Mouse (Mus musculus) megakaryocyte, embryonic 14.5 days (primary cell): ENCODE results near the gene Mov10l1. TPM values are rescaled to one million over a fixed set of nuclear protein-coding genes. Genes with fewer than 3 reads are reported as not detected.
A peak's percentile ranks its signal among the peaks of the same experiment; 100 is the strongest.

ENCODE experiments used
- H3K27me3 ChIP-seq: replicated peaks from 2 replicates; pipeline ENCODE3; 2012; ENCODE audit warnings: inconsistent platforms
- H3K36me3 ChIP-seq: replicated peaks from 2 replicates; pipeline ENCODE3; 2012; ENCODE audit warnings: low read length, inconsistent platforms, mixed read lengths
- H3K4me1 ChIP-seq: 2 replicates; pipeline ENCODE4 v1.6.1; 2012; ENCODE audit warnings: inconsistent platforms
- H3K4me3 ChIP-seq: replicated peaks from 2 replicates; pipeline ENCODE3; 2012; ENCODE audit warnings: moderate library complexity, mild to moderate bottlenecking, inconsistent platforms
- H3K9me3 ChIP-seq: 2 replicates; pipeline ENCODE4 v1.6.1; 2012; ENCODE audit warnings: inconsistent platforms
- FLI1 ChIP-seq: IDR thresholded peaks from 2 replicates; pipeline ENCODE4 v1.6.1; 2012; ENCODE audit warnings: low read length, inconsistent platforms, mixed read lengths
- GATA1 ChIP-seq: IDR thresholded peaks from 3 replicates; pipeline ENCODE4 v1.6.1; 2012; ENCODE audit warnings: mixed read lengths, low read length, inconsistent platforms, borderline replicate concordance
- polyA plus RNA-seq: library from polyadenylated mRNA; stranded (reverse); fragments of >175 nt; gene quantifications from 2 replicates; pipeline ENCODE4 v1.2.3, GENCODE M21; 2012; ENCODE audit warnings: low replicate concordance; ENCODE audit not compliant: insufficient read depth

Mov10l1 gene
- polyA plus RNA-seq, 1 experiment, result 0.21 TPM

DNA sequence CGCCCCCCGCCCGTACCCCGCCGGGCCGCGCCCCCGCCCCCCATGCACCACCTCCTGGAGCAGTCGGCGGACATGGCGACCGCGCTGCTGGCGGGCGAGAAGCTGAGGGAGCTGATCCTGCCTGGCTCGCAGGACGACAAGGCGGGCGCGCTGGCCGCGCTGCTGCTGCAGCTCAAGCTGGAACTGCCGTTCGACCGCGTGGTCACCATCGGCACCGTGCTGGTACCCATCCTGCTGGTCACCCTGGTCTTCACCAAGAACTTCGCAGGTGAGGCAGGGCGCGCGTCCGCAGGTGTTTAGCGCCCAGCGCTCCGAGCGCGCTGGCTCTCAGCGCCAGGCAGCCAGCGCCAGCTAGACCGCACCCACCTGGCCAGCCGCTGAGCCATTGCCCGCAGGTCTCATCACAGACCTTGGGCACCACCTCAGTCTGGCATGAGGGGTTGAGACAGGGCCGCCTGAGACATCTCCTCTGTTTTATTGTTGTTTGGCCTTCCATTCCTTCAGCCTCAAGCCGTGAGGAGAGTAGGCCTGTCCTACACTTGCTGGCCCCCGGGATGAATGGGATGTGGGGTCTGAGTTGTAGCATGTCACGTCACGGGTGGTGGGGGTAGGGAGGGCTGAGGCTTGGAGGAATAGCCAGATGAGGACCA is 77.4 kb downstream of the Mov10l1 start:
- peaks cover 99% of the 10 kb centered on the region for H3K27me3 ChIP-seq
- no peak for TF ChIP-seq FLI1
- no peak for TF ChIP-seq GATA1
- H3K4me3 ChIP-seq, result peak overlapping the region; percentile 92

GRCm38 (mm10) chr15:89060811-89061460 is 78.2 kb downstream of the Mov10l1 start:
- Histone ChIP-seq H3K4me3 (no peak overlapping the region), H3K4me1 (peaks cover 17% of the 10 kb centered on the region), H3K27me3 (peaks cover 98% of the 10 kb centered on the region), H3K9me3 (no peaks in the 10 kb centered on the region), H3K36me3 (no peaks in the 10 kb centered on the region)
- TF ChIP-seq FLI1 (no peak), GATA1 (no peak)

More for the DNA sequence above, 77.4 kb downstream of the Mov10l1 start:
- Histone ChIP-seq H3K36me3 (no peaks in the 10 kb centered on the region), H3K4me1 (peaks cover 17% of the 10 kb centered on the region), H3K9me3 (no peaks in the 10 kb centered on the region)

- TF ChIP-seq GATA1 (no peak), FLI1 (no peak)
- Histone ChIP-seq H3K4me1 (peaks cover 20% of the 10 kb centered on the region), H3K27me3 (peaks cover 98% of the 10 kb centered on the region), H3K36me3 (no peaks in the 10 kb centered on the region), H3K9me3 (no peaks in the 10 kb centered on the region), H3K4me3 (no peak overlapping the region)
These were observed 79.2 kb downstream of the Mov10l1 start for GRCm38 (mm10) chr15:89061761-89062517.

DNA sequence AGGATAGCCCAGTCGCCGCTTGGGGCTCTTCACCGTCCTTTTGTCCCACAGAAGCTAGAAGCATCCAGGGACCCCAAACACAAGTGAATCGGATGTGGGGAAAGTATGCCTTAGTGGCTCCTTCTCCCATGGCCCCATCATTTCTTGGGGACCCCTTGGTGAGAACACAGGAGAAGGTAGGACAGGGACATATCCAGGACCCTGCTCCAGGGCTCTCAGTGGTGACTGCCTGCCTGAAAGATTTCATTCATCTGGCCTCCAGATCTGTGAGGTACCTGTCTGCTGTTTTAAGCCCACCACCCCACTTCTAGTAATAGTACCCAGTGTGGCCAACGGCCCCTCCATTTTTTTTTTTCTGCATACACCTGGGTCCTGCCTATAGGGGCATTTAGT is 79.8 kb downstream of the Mov10l1 start:
- Histone ChIP-seq H3K36me3 (no peaks in the 10 kb centered on the region), H3K4me3 (no peak overlapping the region), H3K27me3 (peaks cover 98% of the 10 kb centered on the region), H3K9me3 (peaks cover 4% of the 10 kb centered on the region), H3K4me1 (peaks cover 24% of the 10 kb centered on the region)
- no peak for TF ChIP-seq FLI1
- no peak for TF ChIP-seq GATA1

- TF ChIP-seq GATA1 (no peak), FLI1 (no peak)
- Histone ChIP-seq H3K36me3 (no peaks in the 10 kb centered on the region), H3K27me3 (peaks cover 98% of the 10 kb centered on the region), H3K9me3 (peaks cover 9% of the 10 kb centered on the region), H3K4me3 (no peak overlapping the region), H3K4me1 (peaks cover 29% of the 10 kb centered on the region)
These were observed 80.3 kb downstream of the Mov10l1 start for GRCm38 (mm10) chr15:89063001-89063400.

- TF ChIP-seq FLI1 (no peak), GATA1 (no peak)
- H3K9me3 ChIP-seq, result peaks cover 15% of the 10 kb centered on the region
- H3K4me1 ChIP-seq, result peaks cover 34% of the 10 kb centered on the region
- H3K36me3 ChIP-seq, result no peaks in the 10 kb centered on the region
- H3K27me3 ChIP-seq, result peaks cover 98% of the 10 kb centered on the region
- no peak overlapping the region for H3K4me3 ChIP-seq
These were observed 80.8 kb downstream of the Mov10l1 start for GRCm38 (mm10) chr15:89063536-89063935.

DNA sequence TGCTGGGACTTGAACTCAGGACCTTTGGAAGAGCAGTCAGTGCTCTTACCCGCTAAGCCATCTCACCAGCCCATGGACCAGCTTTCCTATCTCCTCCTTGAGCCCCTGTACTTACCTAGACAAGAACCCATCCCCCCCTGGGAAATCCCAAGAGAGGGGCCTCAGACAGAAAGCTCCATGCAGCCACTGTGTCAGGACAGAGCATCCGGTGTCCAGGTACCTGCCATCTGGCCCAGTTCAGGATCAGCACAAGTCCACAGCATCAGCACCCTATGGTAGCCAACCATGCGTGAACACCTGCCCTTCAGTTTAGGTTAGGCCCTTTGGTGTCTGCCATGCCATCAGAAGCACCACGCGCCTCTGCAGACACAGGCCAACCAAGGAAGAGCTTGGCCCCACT is 82.2 kb downstream of the Mov10l1 start:
- Histone ChIP-seq H3K36me3 (no peaks in the 10 kb centered on the region), H3K4me3 (no peak overlapping the region), H3K4me1 (peaks cover 25% of the 10 kb centered on the region), H3K27me3 (peaks cover 98% of the 10 kb centered on the region), H3K9me3 (peaks cover 18% of the 10 kb centered on the region)
- TF ChIP-seq GATA1, result no peak
- TF ChIP-seq FLI1, result no peak

- H3K27me3 ChIP-seq, result peaks cover 94% of the 10 kb centered on the region
- H3K36me3 ChIP-seq, result no peaks in the 10 kb centered on the region
- no peak for TF ChIP-seq GATA1
- TF ChIP-seq FLI1, result no peak
- H3K4me3 ChIP-seq, result peak overlapping the region; percentile 75
- H3K4me1 ChIP-seq, result peaks cover 19% of the 10 kb centered on the region; the same call in 1 of the 2 replicates
- peaks cover 18% of the 10 kb centered on the region for H3K9me3 ChIP-seq
These were observed 84.9 kb downstream of the Mov10l1 start for GRCm38 (mm10) chr15:89067609-89068008.

DNA sequence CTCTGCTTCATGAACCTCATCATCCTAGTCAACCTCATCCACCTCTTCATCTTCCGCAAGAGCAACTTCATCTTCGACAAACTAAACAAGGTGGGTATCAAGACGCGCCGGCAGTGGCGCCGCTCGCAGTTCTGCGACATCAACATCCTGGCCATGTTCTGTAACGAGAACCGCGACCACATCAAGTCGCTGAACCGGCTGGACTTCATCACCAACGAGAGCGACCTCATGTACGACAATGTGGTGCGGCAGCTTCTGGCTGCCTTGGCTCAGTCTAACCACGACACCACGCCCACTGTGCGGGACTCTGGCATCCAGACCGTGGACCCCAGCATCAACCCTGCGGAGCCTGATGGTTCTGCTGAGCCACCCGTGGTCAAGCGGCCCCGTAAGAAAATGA is 85.5 kb downstream of the Mov10l1 start:
- peaks cover 93% of the 10 kb centered on the region for H3K27me3 ChIP-seq
- peaks cover 18% of the 10 kb centered on the region for H3K9me3 ChIP-seq

More for the DNA sequence above, 85.5 kb downstream of the Mov10l1 start:
- H3K4me1 ChIP-seq, result peaks cover 19% of the 10 kb centered on the region; the same call in 1 of the 2 replicates
- H3K4me3 ChIP-seq, result peak overlapping the region; percentile 72
- TF ChIP-seq GATA1 (no peak), FLI1 (no peak)
- H3K36me3 ChIP-seq, result no peaks in the 10 kb centered on the region
